Mouse (Mus musculus) kidney, adult 2 months (tissue): Measurements from ENCODE around the gene H2al2a.
"Not testable (repeated sequence)": the region's sequence is repeated elsewhere in the genome, so short reads cannot be mapped to it uniquely, and the experiment has no call there.

Experiments
- CTCF ChIP-seq: fragments of 200-500 bp; conservative IDR thresholded peaks from 2 replicates; pipeline ENCODE4 v1.5.1; 2011; ENCODE audit warnings: low read depth, mild to moderate bottlenecking, control low read depth, low read length, moderate library complexity, mixed read lengths; ENCODE audit not compliant: insufficient read depth, insufficient read length
- POLR2A ChIP-seq: fragments of 200-500 bp; IDR thresholded peaks from one replicate; pipeline ENCODE4 v1.6.1; 2011; ENCODE audit warnings: low read depth, low read length, control low read depth

GRCm38 (mm10) chr2:17968037-17968436 lies 28.7 kb downstream of the H2al2a start:
- not testable (repeated sequence) for TF ChIP-seq CTCF, POLR2A
